Mouse (Mus musculus): Measurements from ENCODE around the gene Ctnna3.
A peak's percentile ranks its signal among the peaks of the same experiment; 100 is the strongest.
"Not testable (repeated sequence)": the region's sequence is repeated elsewhere in the genome, so short reads cannot be mapped to it uniquely, and the experiment has no call there.

Gene Ctnna3

GRCm38 (mm10) chr10:64086567-64087391 lies 656.9 kb downstream of the Ctnna3 start:
- DNase-seq: no peak

- DNase-seq: no peak
These were observed 657.6 kb downstream of the Ctnna3 start for GRCm38 (mm10) chr10:64087521-64087920.

- DNase-seq: no peak
These were observed 658.3 kb downstream of the Ctnna3 start for GRCm38 (mm10) chr10:64087936-64088773.

- no peak for DNase-seq
These were observed 659.0 kb downstream of the Ctnna3 start for GRCm38 (mm10) chr10:64088774-64089460.

GRCm38 (mm10) chr10:64089680-64090460 lies 660.0 kb downstream of the Ctnna3 start, which contains the start of gene Lrrtm3:
TSS of gene Lrrtm3 (minus strand) at chr10:64090277.
- peak; percentile 13 to 30 for DNase-seq

- DNase-seq: no peak
These were observed 666.6 kb downstream of the Ctnna3 start for GRCm38 (mm10) chr10:64096532-64096931.

GRCm38 (mm10) chr10:64115246-64115645 lies 685.3 kb downstream of the Ctnna3 start:
- DNase-seq: no peak

GRCm38 (mm10) chr10:64118833-64119232 lies 688.9 kb downstream of the Ctnna3 start:
- DNase-seq: no peak

- no peak for DNase-seq
These were observed 700.7 kb downstream of the Ctnna3 start for GRCm38 (mm10) chr10:64130397-64131150.

GRCm38 (mm10) chr10:64133461-64133860 lies 703.6 kb downstream of the Ctnna3 start:
- DNase-seq: no peak

- DNase-seq: no peak
These were observed 705.6 kb downstream of the Ctnna3 start for GRCm38 (mm10) chr10:64135481-64135880.

- DNase-seq: no peak
These were observed 716.6 kb downstream of the Ctnna3 start for GRCm38 (mm10) chr10:64146511-64146910.

- no peak for DNase-seq
These were observed 751.8 kb downstream of the Ctnna3 start for GRCm38 (mm10) chr10:64181696-64182095.

GRCm38 (mm10) chr10:64182731-64183130 lies 752.8 kb downstream of the Ctnna3 start:
- no peak for DNase-seq

- DNase-seq: no peak
These were observed 758.1 kb downstream of the Ctnna3 start for GRCm38 (mm10) chr10:64188046-64188445.

GRCm38 (mm10) chr10:64197584-64197983 lies 767.7 kb downstream of the Ctnna3 start:
- no peak for DNase-seq

GRCm38 (mm10) chr10:64215632-64216031 lies 785.7 kb downstream of the Ctnna3 start:
- no peak for DNase-seq

GRCm38 (mm10) chr10:64223023-64223422 lies 793.1 kb downstream of the Ctnna3 start:
- no peak for DNase-seq

- no peak for DNase-seq
These were observed 794.1 kb downstream of the Ctnna3 start for GRCm38 (mm10) chr10:64224007-64224406.

GRCm38 (mm10) chr10:64224424-64224823 lies 794.5 kb downstream of the Ctnna3 start:
- DNase-seq: no peak

GRCm38 (mm10) chr10:64225826-64226225 lies 795.9 kb downstream of the Ctnna3 start:
- DNase-seq: not testable (repeated sequence)

GRCm38 (mm10) chr10:64243421-64243820 lies 813.5 kb downstream of the Ctnna3 start:
- no peak for DNase-seq

All from kidney, adult 8-10 months (tissue).